Mouse (Mus musculus) layer of hippocampus, adult 9-10 months (tissue): ENCODE measurements around the gene Prkg1.
A peak's percentile ranks its signal among the peaks of the same experiment; 100 is the strongest.

Experiments used
- DNase-seq: peaks from one replicate; pipeline ENCODE4 v3.0.0; 2022; ENCODE audit warnings: low spot score

Gene Prkg1

DNA sequence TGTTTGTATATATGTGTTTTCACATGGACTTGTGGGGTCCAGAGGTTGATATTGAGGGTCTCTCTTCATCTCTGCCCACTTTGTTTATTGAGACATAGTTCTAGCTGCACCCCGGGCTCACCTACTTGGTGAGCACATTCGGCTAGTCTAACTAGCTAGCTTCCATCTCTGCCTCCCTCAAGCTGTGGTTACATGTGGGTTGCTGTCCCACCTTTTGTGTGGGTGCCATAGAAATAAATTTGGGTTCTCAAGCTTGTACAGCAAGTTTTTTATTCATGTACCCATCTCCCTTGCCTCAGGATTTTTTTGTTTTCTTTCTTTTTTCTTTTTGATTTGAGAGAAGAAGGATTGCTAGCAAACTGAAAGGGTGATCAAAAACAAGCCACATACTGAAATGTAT is 617.4 kb downstream of the Prkg1 start:
- no peak for DNase-seq

DNA sequence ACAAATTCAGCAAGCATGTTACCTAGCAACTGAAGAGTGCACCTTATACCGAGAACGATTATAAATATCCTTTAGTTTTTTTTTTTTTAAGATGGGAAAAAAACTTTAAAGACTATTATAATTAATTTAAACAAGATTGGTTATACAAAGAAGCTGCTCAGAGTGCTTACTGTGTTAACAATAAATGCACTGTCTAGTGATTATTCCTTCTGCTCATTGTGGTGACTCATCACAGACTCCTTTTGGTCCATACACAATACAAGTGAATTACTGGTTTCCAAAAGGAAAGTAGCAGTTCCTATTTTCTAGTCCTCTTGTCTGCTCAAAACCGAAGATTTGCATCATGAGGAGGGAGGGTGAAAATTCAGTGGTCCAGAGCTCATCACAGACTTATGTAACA is 618.7 kb downstream of the Prkg1 start:
- DNase-seq, result no peak

DNA sequence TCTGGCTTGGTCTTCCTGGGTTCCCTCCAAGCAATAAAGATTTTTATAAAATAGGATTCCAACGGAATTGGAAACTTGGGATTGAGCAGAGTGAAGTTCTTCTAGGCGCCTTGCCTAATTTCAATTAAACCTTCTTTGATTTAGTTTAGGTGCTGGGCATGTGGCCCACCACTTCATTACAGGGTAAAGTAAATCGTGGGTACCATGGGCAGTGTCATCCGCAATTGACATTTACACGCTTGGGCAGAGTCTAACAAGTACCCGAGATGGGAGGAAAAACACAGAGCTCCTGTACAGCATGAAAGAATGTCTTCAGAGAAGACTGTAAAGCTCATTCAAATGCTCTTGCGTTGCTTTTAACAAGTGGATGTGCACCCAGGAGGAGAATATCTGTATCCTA is 622.9 kb downstream of the Prkg1 start:
- DNase-seq, result no peak

- no peak for DNase-seq
These were observed 628.5 kb downstream of the Prkg1 start for GRCm38 (mm10) chr19:31136316-31136715.

- no peak for DNase-seq
These were observed 632.2 kb downstream of the Prkg1 start for GRCm38 (mm10) chr19:31132614-31133013.

DNA sequence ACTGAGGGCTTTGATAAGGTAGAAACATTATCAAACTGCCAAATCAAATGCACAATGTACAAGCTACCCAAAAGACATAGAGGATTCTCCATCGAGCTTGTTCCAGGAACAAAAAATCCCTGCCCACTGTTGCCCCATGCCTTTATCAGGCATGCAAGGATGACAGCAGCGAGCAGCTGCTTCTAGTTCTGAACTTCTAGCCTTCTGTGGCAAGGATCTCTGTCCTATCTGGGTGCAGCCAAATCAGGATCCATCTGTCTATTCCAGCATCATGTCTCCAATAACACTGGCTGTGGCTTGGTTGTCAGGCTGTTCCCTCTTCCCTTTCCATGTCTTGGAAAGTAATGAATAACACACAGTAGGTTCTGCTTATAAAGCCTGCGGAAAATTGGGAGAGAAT is 640.2 kb downstream of the Prkg1 start:
- no peak for DNase-seq

GRCm38 (mm10) chr19:31114690-31115089 is 650.1 kb downstream of the Prkg1 start:
- no peak for DNase-seq

- DNase-seq, result no peak
These were observed 657.8 kb downstream of the Prkg1 start for GRCm38 (mm10) chr19:31106835-31107554.

- DNase-seq, result no peak
These were observed 658.8 kb downstream of the Prkg1 start for GRCm38 (mm10) chr19:31106036-31106435.

DNA sequence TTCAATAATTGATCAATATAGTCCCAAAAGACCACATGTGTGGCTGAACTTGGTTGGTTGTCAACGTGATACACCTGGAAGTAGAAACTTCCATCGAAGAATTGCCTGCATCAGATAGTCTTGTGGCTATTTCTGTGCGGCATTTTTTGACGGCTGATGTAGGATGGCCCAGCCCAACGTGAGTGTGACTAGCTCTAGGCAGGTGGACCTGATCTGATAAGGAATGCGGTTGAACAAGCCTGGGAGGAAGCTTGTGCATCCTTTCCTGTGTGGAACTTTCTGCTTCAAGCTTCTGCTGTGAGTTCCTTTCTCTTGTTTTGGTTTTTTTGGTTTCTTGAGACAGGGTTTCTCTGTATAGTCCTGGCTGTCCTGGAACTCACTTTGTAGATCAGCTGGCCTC is 660.1 kb downstream of the Prkg1 start:
- no peak for DNase-seq

- DNase-seq, result no peak
These were observed 665.5 kb downstream of the Prkg1 start for GRCm38 (mm10) chr19:31099369-31099768.

DNA sequence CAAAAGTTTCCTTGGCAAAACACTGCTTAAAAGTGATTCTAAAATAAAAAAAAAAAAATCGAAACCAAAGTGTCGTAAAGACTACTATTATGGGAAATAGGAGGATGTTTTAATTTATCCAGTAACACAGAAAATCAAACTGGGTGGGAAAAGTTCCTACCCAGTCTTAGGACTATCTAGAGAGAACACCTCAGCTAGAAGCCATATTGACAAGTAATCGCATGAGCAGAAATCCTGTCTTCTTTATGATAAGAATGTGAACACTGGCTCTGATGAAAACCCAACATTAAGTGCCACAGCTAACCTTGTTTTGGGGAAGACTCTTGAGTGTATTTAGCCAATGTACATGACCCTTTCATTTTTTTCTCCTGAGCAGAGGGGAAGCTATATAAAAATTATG is 667.0 kb downstream of the Prkg1 start:
- DNase-seq, result no peak

DNA sequence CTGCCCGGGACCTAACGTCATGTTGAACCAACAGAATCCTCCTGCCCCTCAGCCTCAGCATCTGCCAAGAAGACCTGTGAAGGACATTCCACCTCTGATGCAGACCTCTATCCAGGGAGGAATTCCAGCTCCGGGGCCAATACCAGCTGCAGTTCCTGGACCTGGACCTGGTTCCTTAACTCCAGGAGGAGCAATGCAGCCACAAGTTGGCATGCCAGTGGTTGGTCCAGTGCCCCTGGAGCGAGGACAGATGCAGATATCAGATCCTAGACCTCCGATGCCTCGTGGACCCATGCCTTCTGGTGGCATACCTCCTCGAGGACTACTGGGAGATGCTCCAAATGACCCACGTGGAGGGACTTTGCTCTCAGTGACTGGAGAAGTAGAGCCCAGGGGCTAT is 681.1 kb downstream of the Prkg1 start:
- no peak for DNase-seq

GRCm38 (mm10) chr19:31082662-31083429 is 682.0 kb downstream of the Prkg1 start, which contains the start of gene Cstf2t:
TSS of gene Cstf2t (plus strand) at chr19:31082837.
- peak; percentile 100 for DNase-seq

- no peak for DNase-seq
These were observed 682.6 kb downstream of the Prkg1 start for GRCm38 (mm10) chr19:31082226-31082625.

- no peak for DNase-seq
These were observed 686.6 kb downstream of the Prkg1 start for GRCm38 (mm10) chr19:31078241-31078640.

- DNase-seq, result no peak
These were observed 688.7 kb downstream of the Prkg1 start for GRCm38 (mm10) chr19:31076106-31076505.

GRCm38 (mm10) chr19:31074717-31075063 is 690.1 kb downstream of the Prkg1 start:
- DNase-seq, result no peak

- DNase-seq, result no peak
These were observed 690.7 kb downstream of the Prkg1 start for GRCm38 (mm10) chr19:31073959-31074716.

GRCm38 (mm10) chr19:31065206-31065781 is 699.5 kb downstream of the Prkg1 start:
- DNase-seq, result no peak

GRCm38 (mm10) chr19:31064740-31065139 is 700.1 kb downstream of the Prkg1 start:
- DNase-seq, result no peak

DNA sequence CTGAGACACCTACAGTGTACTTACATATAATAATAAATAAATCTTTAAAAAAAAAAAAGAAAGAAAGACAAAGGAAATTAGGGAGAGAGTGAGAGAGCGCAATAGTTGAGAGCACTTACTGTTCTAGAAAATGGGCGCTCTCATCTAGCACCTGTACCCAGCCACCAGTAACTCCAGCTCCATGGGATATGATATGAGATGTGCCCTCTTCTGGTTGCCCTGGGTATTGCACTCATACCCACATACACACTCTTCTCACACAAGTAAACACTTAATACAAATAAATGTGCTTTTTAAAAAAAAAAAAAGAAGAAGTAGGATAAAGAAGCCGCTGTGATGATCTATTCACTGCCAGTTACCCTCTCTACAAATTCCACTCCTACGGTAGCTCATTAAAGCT is 718.2 kb downstream of the Prkg1 start:
- no peak for DNase-seq
